Mouse (Mus musculus): Measurements from ENCODE around the gene Cdc6. TPM values are rescaled to one million over a fixed set of nuclear protein-coding genes. Genes with fewer than 3 reads are reported as not detected.

Gene Cdc6
- total and polyA plus RNA-seq, 3 experiments: 47.4 to 99.3 (median 81.3) TPM

DNA sequence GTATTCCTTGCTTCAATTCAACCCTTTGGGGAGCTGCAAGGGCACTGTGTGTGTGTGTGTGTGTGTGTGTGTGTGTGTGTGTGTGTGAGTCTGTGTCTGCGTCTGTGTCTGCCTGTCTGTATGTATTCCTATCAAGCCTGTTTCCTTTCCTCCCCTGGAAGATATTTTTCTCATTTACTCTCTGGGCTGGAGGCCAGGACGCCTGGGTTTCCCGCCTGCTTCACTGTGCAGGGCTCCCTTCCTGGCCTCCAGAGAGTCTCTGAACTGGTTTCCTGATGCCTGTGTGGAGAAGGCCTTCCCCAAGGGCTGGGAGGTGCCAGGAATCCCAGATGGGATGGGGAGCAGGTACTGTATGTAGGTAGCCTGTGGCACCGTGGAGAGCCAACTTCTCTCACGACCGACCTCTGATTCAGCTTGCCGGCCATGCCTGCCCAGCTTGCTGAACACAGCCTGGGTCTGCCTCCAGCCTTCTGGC lies 22.6 kb downstream of the Cdc6 start:
- dilution Hi-C loops (cut with MboI; ENCODE audit: extremely low pct_ligation_motif_present, extremely low pct_unique_long_range_greater_than_20kb, low sequenced_read_pairs) (no loop called here), in situ Hi-C loops (cut with MboI; ENCODE audit: low pct_ligation_motif_present, low pct_unique_long_range_greater_than_20kb, low sequenced_read_pairs) (no loop called here)
- Histone ChIP-seq H3K4me2 (ENCODE audit: insufficient read depth, low read depth, poor library complexity, severe bottlenecking) (no peak overlapping the region), H3K9me3 (replicated peaks; ENCODE audit: low read length) (peaks cover 3% of the 10 kb centered on the region), H3K79me2 (replicated peaks; ENCODE audit: control insufficient read depth, extremely low read depth, insufficient read depth, poor library complexity, severe bottlenecking) (no peaks in the 10 kb centered on the region), H3K4me3 (replicated peaks in 1 of 3; ENCODE audit: low read depth in 2 of 3, low read length in 2 of 3, poor library complexity in 1 of 3) (no peak overlapping the region), H3K27me3 (replicated peaks) (no peaks in the 10 kb centered on the region), H3K36me3 (replicated peaks in 1 of 2; ENCODE audit: control insufficient read depth in 1 of 2, insufficient read depth in 1 of 2, low read length in 1 of 2) (peaks cover 0 to 11% of the 10 kb centered on the region in 2 experiments), H3K9ac (ENCODE audit: insufficient read depth, low read depth) (no peak overlapping the region), H3K27ac (ENCODE audit: insufficient read depth, low read depth) (no peak overlapping the region), H3K4me1 (ENCODE audit: control insufficient read depth in 1 of 2, insufficient read depth in 2 of 2) (peaks cover 42 to 77% of the 10 kb centered on the region in 2 experiments)
- no peak for DNase-seq (ENCODE audit: extremely low read depth)
- TF ChIP-seq E2F4 (IDR thresholded peaks at IDR 0.05; ENCODE audit: insufficient replicate concordance, low read depth, low read length) (no peak), TCF12 (IDR thresholded peaks at IDR 0.05; ENCODE audit: low read depth, low read length) (no peak), MAZ (IDR thresholded peaks at IDR 0.05; ENCODE audit: low read depth, low read length) (0 out of 2 replicates have a peak, but pooled peaks have one; percentile 14)

DNA sequence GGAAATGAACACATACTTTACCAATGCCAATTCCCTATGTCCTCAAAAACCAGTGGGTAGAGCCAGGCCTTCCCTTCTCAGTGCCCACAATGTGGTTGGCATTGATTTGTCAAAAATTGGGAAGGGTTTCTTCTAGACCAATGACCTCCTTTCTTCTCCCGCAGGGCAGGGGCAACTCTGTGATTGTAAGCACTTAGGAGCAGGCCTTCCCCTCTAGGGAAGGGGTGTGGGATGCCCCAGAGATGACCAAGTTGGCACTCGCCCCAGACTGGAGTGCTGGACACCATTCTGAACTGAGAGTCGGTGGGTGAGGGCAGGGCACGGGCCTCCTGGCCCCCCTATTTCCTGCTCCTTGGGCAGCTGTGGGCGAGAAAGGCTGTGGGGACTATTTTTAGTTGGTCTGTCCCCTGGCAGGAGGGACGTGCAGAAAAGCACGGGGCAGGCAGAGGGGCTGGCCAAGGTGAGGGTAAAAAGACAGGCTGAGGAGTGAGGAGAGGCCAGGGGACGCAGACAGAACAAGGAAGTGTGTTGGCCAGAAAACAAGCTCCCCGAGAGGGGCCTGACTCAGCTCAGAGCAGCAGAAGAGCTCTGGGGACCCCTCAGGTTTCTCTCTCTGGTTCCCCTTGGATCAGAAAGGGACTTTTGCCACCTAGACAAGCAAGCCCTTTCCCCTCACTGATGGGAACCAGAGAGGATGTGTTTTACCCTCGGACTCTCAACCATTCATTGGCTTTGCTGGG lies 23.3 kb downstream of the Cdc6 start:
- TF ChIP-seq ELF1 (IDR thresholded peaks at IDR 0.05; ENCODE audit: low read depth, low read length) (peak; percentile 65), MXI1 (IDR thresholded peaks at IDR 0.05; ENCODE audit: low read depth, low read length) (no peak), USF2 (conservative IDR thresholded peaks at IDR 0.05; ENCODE audit: low read depth, low read length) (no peak), JUN (IDR thresholded peaks at IDR 0.05; ENCODE audit: insufficient read depth, low read depth, low read length) (no peak), MEF2A (IDR thresholded peaks at IDR 0.05; ENCODE audit: borderline replicate concordance, low read depth, low read length) (no peak), TCF12 (IDR thresholded peaks at IDR 0.05; ENCODE audit: low read depth, low read length) (0 out of 2 replicates have a peak, but pooled peaks have one; percentile 2), MAFK (IDR thresholded peaks at IDR 0.05; ENCODE audit: insufficient replicate concordance, low read length) (no peak)
- dilution Hi-C loops (cut with MboI; ENCODE audit: extremely low pct_ligation_motif_present, extremely low pct_unique_long_range_greater_than_20kb, low sequenced_read_pairs): no loop called here
- peaks cover 34 to 69% of the 10 kb centered on the region in 2 experiments for H3K4me1 ChIP-seq (ENCODE audit: control insufficient read depth in 1 of 2, insufficient read depth in 2 of 2)
- H3K4me2 ChIP-seq (ENCODE audit: insufficient read depth, low read depth, poor library complexity, severe bottlenecking): no peak overlapping the region; the same call in 1 of the 2 replicates
- H3K27me3 ChIP-seq (replicated peaks): no peaks in the 10 kb centered on the region
- H3K27ac ChIP-seq (ENCODE audit: insufficient read depth, low read depth): no peak overlapping the region
- in situ Hi-C loops (cut with MboI; ENCODE audit: low pct_ligation_motif_present, low pct_unique_long_range_greater_than_20kb, low sequenced_read_pairs): no loop called here
- no peak overlapping the region for H3K4me3 ChIP-seq (replicated peaks in 1 of 3; ENCODE audit: low read depth in 2 of 3, low read length in 2 of 3, poor library complexity in 1 of 3)
- DNase-seq (ENCODE audit: extremely low read depth): peak; percentile 30
- peaks cover 0 to 8% of the 10 kb centered on the region in 2 experiments for H3K36me3 ChIP-seq (replicated peaks in 1 of 2; ENCODE audit: control insufficient read depth in 1 of 2, insufficient read depth in 1 of 2, low read length in 1 of 2)
- peaks cover 5% of the 10 kb centered on the region for H3K9me3 ChIP-seq (replicated peaks; ENCODE audit: low read length)
- no peak overlapping the region for H3K9ac ChIP-seq (ENCODE audit: insufficient read depth, low read depth)
- H3K79me2 ChIP-seq (replicated peaks; ENCODE audit: control insufficient read depth, extremely low read depth, insufficient read depth, poor library complexity, severe bottlenecking): no peaks in the 10 kb centered on the region
